Mouse (Mus musculus) cerebellum, adult 2 months (tissue): Measurements from ENCODE around the gene Znhit1.
"Not testable (repeated sequence)": the region's sequence is repeated elsewhere in the genome, so short reads cannot be mapped to it uniquely, and the experiment has no call there.

Experiments
- CTCF ChIP-seq: fragments of 200-500 bp; IDR thresholded peaks from 2 replicates; pipeline ENCODE4 v1.5.1; 2011; ENCODE audit warnings: low read depth, mild to moderate bottlenecking, control low read depth, low read length, moderate library complexity, borderline replicate concordance; ENCODE audit not compliant: insufficient read depth
- POLR2A ChIP-seq: fragments of 200-500 bp; IDR thresholded peaks from 2 replicates; pipeline ENCODE4 v1.6.1; 2011; ENCODE audit warnings: low read length, control low read depth, borderline replicate concordance; ENCODE audit not compliant: insufficient read depth

DNA sequence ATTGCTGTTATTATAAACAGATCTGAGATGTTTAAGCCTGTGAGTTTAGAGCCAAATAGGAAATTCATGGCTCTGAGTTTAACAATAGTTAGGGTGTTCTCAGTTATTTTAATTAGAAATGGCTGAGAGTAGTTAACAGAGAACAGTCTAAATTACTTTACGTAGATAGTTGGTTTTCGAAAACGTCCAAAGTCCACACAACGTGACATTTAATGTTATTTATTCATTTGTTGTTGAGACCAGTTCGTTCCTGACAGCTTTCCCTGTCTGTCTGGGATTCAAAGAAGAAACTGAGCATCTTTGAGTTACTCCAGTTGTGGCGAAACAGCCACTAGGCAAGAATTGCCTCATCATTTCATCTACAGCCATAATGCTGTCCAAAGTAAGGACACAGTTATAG lies 47.8 kb downstream of the Znhit1 start:
- TF ChIP-seq CTCF, POLR2A: not testable (repeated sequence)
